Comparison of ENCODE assay signal across 14 mouse cellular contexts in genomic region chr15:61441012-61441411, GRCm38 (mm10).
DNase-seq lines count a peak whose midpoint lies in the region; TF ChIP-seq lines count a peak whose summit lies in the region.
"Had no signal": no experiment of that assay in that cellular context is flagged by ENCODE, and none has a peak within 500 bp of the region (broad histone marks: within the 10 kb centered on the region; RNA-seq: fewer than 3 reads in every experiment).

No protein-coding gene starts in this region.

- peak; percentile 78; the same call in 1 of the 2 replicates for TF ChIP-seq EP300 in CH12.LX (IDR thresholded peaks at IDR 0.05; ENCODE audit: low read length)

- peak overlapping the region; percentile 95 for H3K4me2 ChIP-seq in CH12.LX (ENCODE audit: insufficient read depth, low read depth, poor library complexity, severe bottlenecking)

- dilution Hi-C loops in CH12.LX (cut with MboI; ENCODE audit: extremely low pct_ligation_motif_present, extremely low pct_unique_long_range_greater_than_20kb, low sequenced_read_pairs) = no loop called here

- H3K79me2 ChIP-seq in CH12.LX (replicated peaks; ENCODE audit: control insufficient read depth, extremely low read depth, insufficient read depth, poor library complexity, severe bottlenecking) = no peaks in the 10 kb centered on the region

- H3K4me3 ChIP-seq in spleen, adult 2 months (ENCODE audit: extremely low read depth, insufficient read depth, insufficient read length) = no peak overlapping the region
- H3K4me3 ChIP-seq in CH12.LX (replicated peaks in 1 of 3; ENCODE audit: low read depth in 2 of 3, low read length in 2 of 3, poor library complexity in 1 of 3) = no peak overlapping the region

- no peaks in the 10 kb centered on the region for H3K36me3 ChIP-seq in spleen, adult 2 months (ENCODE audit: control insufficient read depth, insufficient read depth, low read length)
- no peaks in the 10 kb centered on the region for H3K36me3 ChIP-seq in CH12.LX (replicated peaks in 1 of 2; ENCODE audit: control insufficient read depth in 1 of 2, insufficient read depth in 1 of 2, low read length in 1 of 2)
- no peaks in the 10 kb centered on the region for H3K36me3 ChIP-seq in splenic B cell, adult 2 months (ENCODE audit: control insufficient read depth, insufficient read depth, low read length, poor library complexity, severe bottlenecking)
- H3K36me3 ChIP-seq: G1E had no signal

- no peaks in the 10 kb centered on the region for H3K27me3 ChIP-seq in spleen, adult 2 months (ENCODE audit: control insufficient read depth, insufficient read depth, low read length)
- no peaks in the 10 kb centered on the region for H3K27me3 ChIP-seq in CH12.LX (replicated peaks)
- H3K27me3 ChIP-seq in splenic B cell, adult 2 months (ENCODE audit: control insufficient read depth, insufficient read depth, low read length, poor library complexity, severe bottlenecking) = no peaks in the 10 kb centered on the region
- H3K27me3 ChIP-seq: Patski had no signal

- TF ChIP-seq POLR2A in spleen, adult 2 months (IDR thresholded peaks at IDR 0.05; ENCODE audit: low read depth, low read length) = no peak
- TF ChIP-seq POLR2A in CH12.LX (IDR thresholded peaks at IDR 0.05; ENCODE audit: low read depth, low read length) = no peak

- H3K4me1 ChIP-seq in spleen, adult 2 months (ENCODE audit: control insufficient read depth, insufficient read depth, insufficient read length) = peaks cover 20% of the 10 kb centered on the region
- peaks cover 21 to 58% of the 10 kb centered on the region in 2 experiments for H3K4me1 ChIP-seq in CH12.LX (ENCODE audit: control insufficient read depth in 1 of 2, insufficient read depth in 2 of 2)

- H3K27ac ChIP-seq in spleen, adult 2 months (ENCODE audit: insufficient read depth, low read length) = peak overlapping the region; percentile 80
- H3K27ac ChIP-seq in CH12.LX (ENCODE audit: insufficient read depth, low read depth) = peak overlapping the region; percentile 95

- TF ChIP-seq CTCF in spleen, adult 2 months (IDR thresholded peaks at IDR 0.05; ENCODE audit: extremely low read depth, insufficient read depth, insufficient read length, insufficient replicate concordance) = no peak
- TF ChIP-seq CTCF in CH12.LX (conservative IDR thresholded peaks at IDR 0.05 in 1 of 2, IDR thresholded peaks at IDR 0.05 in 1 of 2; ENCODE audit: low read depth in 2 of 2, low read length in 2 of 2) = no peak

- no peak for DNase-seq in spleen, adult 2 months (ENCODE audit: low read depth in 1 of 2, low spot score in 2 of 2)
- DNase-seq in spleen, postnatal 14 days (ENCODE audit: low spot score in 2 of 2) = no peak
- DNase-seq in CH12.LX (ENCODE audit: extremely low read depth) = peak; percentile 35
- peak; percentile 25 for DNase-seq in induced T-regulatory cell, adult 2 months (ENCODE audit: low read depth)
- peak; percentile 43 for DNase-seq in splenic B cell, adult 2 months (ENCODE audit: low read depth, low spot score)
- DNase-seq in cerebellum, adult 18-20 months = no peak
- DNase-seq in urinary bladder, postnatal 25 days (ENCODE audit: low spot score) = no peak
- DNase-seq in frontal cortex, postnatal 25 days (ENCODE audit: low spot score in 2 of 2) = no peak
- DNase-seq: adrenal gland, postnatal 25 days; cerebellum, adult 11 months; cerebellum, adult 11-12 months; cerebellum, adult 2 months had no signal

- H3K9ac ChIP-seq in CH12.LX (ENCODE audit: insufficient read depth, low read depth) = peak overlapping the region; percentile 14

- no peak; the same call in 1 of the 2 replicates for TF ChIP-seq RAD21 in CH12.LX (IDR thresholded peaks at IDR 0.05; ENCODE audit: low read depth, low read length)

- no peaks in the 10 kb centered on the region for H3K9me3 ChIP-seq in CH12.LX (replicated peaks; ENCODE audit: low read length)
- H3K9me3 ChIP-seq: G1E had no signal

- in situ Hi-C loops in CH12.LX (cut with MboI; ENCODE audit: low pct_ligation_motif_present, low pct_unique_long_range_greater_than_20kb, low sequenced_read_pairs) = loop anchor here (10.0 kb wide), 1 partner anchor 104 kb away; no protein-coding TSS in a partner anchor

- 46% methylated on average over 2 of the region's 2 CpGs for WGBS in spleen, adult 2 months

TF ChIP-seq in CH12.LX, 34 proteins besides CTCF, POLR2A, EP300 and RAD21:
- TF ChIP-seq ETS1 (conservative IDR thresholded peaks at IDR 0.05; ENCODE audit: low read depth, low read length) (peak; percentile 81), MXI1 (IDR thresholded peaks at IDR 0.05; ENCODE audit: low read depth, low read length) (no peak), MEF2A (IDR thresholded peaks at IDR 0.05; ENCODE audit: borderline replicate concordance, low read depth, low read length) (peak; percentile 96), IRF4 (IDR thresholded peaks at IDR 0.05; ENCODE audit: low read depth, low read length) (peak; percentile 70; the same call in 1 of the 2 replicates), TBP (conservative IDR thresholded peaks at IDR 0.05; ENCODE audit: low read depth, low read length) (no peak), NRF1 (IDR thresholded peaks at IDR 0.05; ENCODE audit: low read depth, low read length) (no peak), ZMIZ1 (IDR thresholded peaks at IDR 0.05; ENCODE audit: low read depth, low read length) (no peak), E2F4 (IDR thresholded peaks at IDR 0.05; ENCODE audit: insufficient replicate concordance, low read depth, low read length) (no peak), CHD2 (IDR thresholded peaks at IDR 0.05; ENCODE audit: low read length) (peak; percentile 25; the same call in 1 of the 2 replicates), GABPA (IDR thresholded peaks at IDR 0.05; ENCODE audit: insufficient replicate concordance, low read depth, low read length) (no peak), MYC (IDR thresholded peaks at IDR 0.05; ENCODE audit: low read depth, low read length) (0 out of 2 replicates have a peak, but pooled peaks have one; percentile 12), USF2 (conservative IDR thresholded peaks at IDR 0.05; ENCODE audit: low read depth, low read length) (no peak), MAX (IDR thresholded peaks at IDR 0.05; ENCODE audit: low read length) (no peak), UBTF (IDR thresholded peaks at IDR 0.05; ENCODE audit: low read depth, low read length) (no peak), BHLHE40 (IDR thresholded peaks at IDR 0.05; ENCODE audit: low read depth, low read length) (peak; percentile 51), CHD1 (IDR thresholded peaks at IDR 0.05; ENCODE audit: low read depth, low read length) (0 out of 2 replicates have a peak, but pooled peaks have one; percentile 15), JUND (conservative IDR thresholded peaks at IDR 0.05; ENCODE audit: low read depth, low read length) (no peak; the same call in 1 of the 2 replicates), ZNF384 (IDR thresholded peaks at IDR 0.05; ENCODE audit: low read depth, low read length) (peak; percentile 72), SIN3A (IDR thresholded peaks at IDR 0.05; ENCODE audit: low read length) (no peak), ZKSCAN1 (IDR thresholded peaks at IDR 0.05; ENCODE audit: borderline replicate concordance, low read depth, low read length) (no peak), KAT2A (IDR thresholded peaks at IDR 0.05; ENCODE audit: insufficient replicate concordance, low read length) (no peak), NELFE (IDR thresholded peaks at IDR 0.05; ENCODE audit: low read depth, low read length) (no peak), HCFC1 (IDR thresholded peaks at IDR 0.05; ENCODE audit: low read depth, low read length) (no peak), MAFK (IDR thresholded peaks at IDR 0.05; ENCODE audit: insufficient replicate concordance, low read length) (peak; percentile 36; the same call in 1 of the 2 replicates), ZC3H11A (IDR thresholded peaks at IDR 0.05; ENCODE audit: low read depth, low read length) (no peak), POLR2AphosphoS2 (IDR thresholded peaks at IDR 0.05; ENCODE audit: low read depth, low read length) (no peak), SMC3 (IDR thresholded peaks at IDR 0.05; ENCODE audit: low read depth, low read length) (no peak; the same call in 1 of the 2 replicates), RCOR1 (conservative IDR thresholded peaks at IDR 0.05; ENCODE audit: low read depth, low read length) (peak; percentile 17; the same call in 1 of the 2 replicates), PAX5 (IDR thresholded peaks at IDR 0.05; ENCODE audit: low read length) (no peak), TCF12 (IDR thresholded peaks at IDR 0.05; ENCODE audit: low read depth, low read length) (peak; percentile 57; the same call in 1 of the 2 replicates), MAZ (IDR thresholded peaks at IDR 0.05; ENCODE audit: low read depth, low read length) (no peak), ELF1 (IDR thresholded peaks at IDR 0.05; ENCODE audit: low read depth, low read length) (no peak), JUN (IDR thresholded peaks at IDR 0.05; ENCODE audit: insufficient read depth, low read depth, low read length) (0 out of 2 replicates have a peak, but pooled peaks have one; percentile 1), USF1 (IDR thresholded peaks at IDR 0.05; ENCODE audit: low read depth, low read length) (no peak)
TF ChIP-seq in CH12.LX: peak in this region for 12.

Comparison
In these comparisons a context has a peak if more than half of its experiments do, and no peak if none do; other contexts are left out.
1. DNase-seq: peak in CH12.LX (single experiment), induced T-regulatory cell, adult 2 months (single experiment) and splenic B cell, adult 2 months (single experiment); none in spleen, adult 2 months (0 of 2), spleen, postnatal 14 days (0 of 2), cerebellum, adult 18-20 months (0 of 2), urinary bladder, postnatal 25 days (single experiment) and frontal cortex, postnatal 25 days (0 of 2).